Mouse (Mus musculus) left cerebral cortex, postnatal 4 days (tissue): ENCODE measurements around the gene Cnn2. TPM values are rescaled to one million over a fixed set of nuclear protein-coding genes. Genes with fewer than 3 reads are reported as not detected.
"Not testable (repeated sequence)": the region's sequence is repeated elsewhere in the genome, so short reads cannot be mapped to it uniquely, and the experiment has no call there.

ENCODE experiments used
- DNase-seq: peaks from one replicate; pipeline ENCODE4 v3.0.0-alpha.2; 2022
- intact Hi-C: fragments of 180-260 bp; cut with DNase I; formaldehyde crosslinking; loops from one replicate; pipeline ENCODE4 v1.15.1; 2025
- total RNA-seq, 2 experiments: library from RNA; stranded (reverse); gene quantifications; 2 replicates each; pipeline ENCODE4 v1.2.3; 2021

The Cnn2 gene
- total RNA-seq, 2 experiments from 2014 or later = 12.4 to 17.2 TPM

DNA sequence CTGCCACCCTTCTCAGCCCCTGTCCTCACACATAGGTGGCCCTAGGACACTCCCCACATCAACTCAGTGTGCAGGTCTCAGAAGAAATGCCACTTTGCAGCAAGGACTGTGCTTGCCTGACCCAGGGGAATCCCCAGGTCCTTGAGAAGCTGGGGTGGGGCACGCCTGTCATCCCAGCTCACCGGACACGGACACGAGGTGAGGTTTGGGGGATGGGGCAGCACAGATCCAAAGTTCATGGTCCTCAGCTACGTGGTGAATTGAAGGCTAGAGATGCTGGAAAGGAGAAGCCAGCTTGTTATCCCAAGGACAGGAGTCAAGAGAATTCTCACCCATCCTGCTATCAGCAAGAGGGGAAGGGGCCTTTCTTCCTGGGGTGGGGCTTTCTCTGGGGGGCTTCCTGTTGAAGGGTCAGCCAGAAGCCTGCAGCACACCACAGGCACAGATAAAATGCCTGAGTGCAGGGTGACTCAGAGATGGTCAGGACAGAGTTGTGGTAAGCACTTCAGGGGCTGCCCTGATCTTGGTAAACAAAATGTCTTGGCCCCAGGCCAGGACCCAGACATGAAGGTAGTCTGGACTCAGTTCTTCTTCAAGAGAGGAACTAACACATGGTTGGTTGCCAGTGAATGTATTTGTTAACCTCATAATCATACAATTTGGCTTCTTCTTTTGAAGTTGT lies 44.6 kb downstream of the Cnn2 start:
- DNase-seq = no peak
- intact Hi-C loops = no loop called here

DNA sequence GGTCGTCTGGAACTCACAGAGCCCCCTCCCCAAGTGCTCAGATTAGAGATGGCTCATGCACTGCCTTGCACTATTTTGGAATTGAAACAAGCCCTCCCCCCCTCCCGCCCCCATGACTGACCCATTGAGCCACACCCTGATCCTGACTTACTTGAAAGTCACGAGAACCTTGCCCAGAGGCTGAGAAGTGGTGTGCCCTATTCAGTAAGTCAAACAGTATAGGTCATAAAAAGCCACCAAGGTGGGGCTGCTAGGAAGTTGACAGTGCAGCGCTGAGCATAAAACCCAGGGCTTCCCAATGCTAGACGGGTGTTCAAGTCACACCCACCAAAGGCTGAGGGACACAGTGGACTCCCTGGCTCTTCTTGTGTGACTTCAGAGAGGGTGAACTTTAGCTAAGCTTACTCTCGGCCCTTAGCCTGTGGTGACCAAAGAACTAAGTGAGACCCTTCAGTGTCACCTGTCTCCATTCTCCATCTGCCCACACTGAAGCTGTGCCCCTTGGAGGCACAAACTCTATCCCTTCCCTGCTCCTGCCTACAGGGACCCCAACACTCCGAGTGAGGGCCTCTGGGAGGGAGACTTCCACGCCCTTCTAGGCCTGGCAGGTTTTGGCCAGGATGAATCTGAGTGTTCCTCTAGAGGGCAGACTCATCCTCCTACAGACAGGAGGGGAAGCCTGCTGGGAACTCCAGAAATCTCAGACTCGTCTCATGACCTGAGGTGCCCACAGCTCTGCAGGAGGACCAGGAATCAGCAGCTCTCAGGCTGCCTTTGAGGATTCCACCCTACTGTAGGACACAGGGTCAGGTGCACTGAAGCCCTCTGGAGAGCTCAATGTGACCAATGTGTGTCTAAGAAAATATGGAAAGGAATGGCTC lies 45.4 kb downstream of the Cnn2 start:
- intact Hi-C loops = no loop called here
- DNase-seq = no peak

DNA sequence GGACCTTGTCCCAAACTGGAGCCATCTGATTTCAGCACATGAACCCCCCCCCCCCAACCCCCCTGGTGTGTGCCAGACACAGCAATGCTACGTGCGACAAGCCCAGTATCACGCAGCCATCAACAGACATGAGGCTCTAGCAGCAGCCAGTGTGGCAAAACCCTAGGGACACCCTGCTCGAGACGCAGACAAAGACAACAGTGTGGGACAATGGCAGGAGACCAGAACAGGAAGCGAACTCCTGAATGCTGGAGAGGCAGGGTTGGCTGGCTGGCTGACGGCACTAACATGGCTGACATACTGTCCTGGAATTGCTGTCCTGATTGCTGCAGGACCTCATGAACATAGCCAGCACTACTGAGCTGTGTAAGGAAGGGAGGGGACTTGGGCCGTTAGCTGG lies 46.8 kb downstream of the Cnn2 start:
- intact Hi-C loops = loop anchor here (5.0 kb wide), 1 partner anchor 43 kb away; no protein-coding TSS in a partner anchor
- no peak for DNase-seq

DNA sequence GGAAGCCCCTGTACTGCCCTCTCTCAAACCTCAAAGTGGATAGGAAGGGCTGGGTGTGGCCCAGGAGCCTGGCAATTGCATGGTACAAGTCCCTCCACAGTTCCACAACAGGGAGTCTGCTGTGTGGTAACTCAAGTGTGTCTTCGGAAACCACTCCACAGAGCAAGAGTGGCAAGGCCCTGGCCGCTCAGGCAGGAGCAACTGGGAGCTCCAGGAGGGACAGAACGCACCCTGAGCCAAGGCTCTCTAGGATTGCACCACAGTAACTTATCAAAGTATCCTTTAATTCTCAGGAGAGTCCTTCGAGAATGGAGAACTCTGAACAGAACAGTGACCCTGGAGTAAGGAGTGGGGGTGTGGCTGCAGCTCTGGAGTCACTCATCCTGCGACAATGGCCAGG lies 47.3 kb downstream of the Cnn2 start:
- intact Hi-C loops = loop anchor here (5.0 kb wide), 1 partner anchor 43 kb away; no protein-coding TSS in a partner anchor
- DNase-seq = no peak

DNA sequence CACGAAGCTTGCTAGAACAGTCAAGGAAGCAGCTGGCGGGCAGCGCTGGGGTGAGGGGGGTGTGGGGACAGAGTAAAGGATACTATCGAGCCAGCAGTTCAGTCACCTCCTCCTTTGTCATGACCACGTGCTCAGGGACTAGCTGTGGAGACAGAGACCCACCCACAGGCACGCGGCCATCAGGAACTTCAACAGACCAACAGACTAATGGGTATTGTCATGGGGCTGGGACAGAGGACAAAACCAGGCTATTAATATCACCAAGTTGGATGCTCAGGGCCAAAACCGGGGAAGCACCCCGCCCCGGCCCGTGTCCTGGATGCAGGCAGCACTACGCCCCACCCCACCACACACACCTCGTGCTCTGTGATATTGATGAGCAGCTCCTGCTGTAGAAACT lies 48.4 kb downstream of the Cnn2 start:
- no peak for DNase-seq
- intact Hi-C loops = loop anchor here (5.0 kb wide), 1 partner anchor 45 kb away; no protein-coding TSS in a partner anchor

DNA sequence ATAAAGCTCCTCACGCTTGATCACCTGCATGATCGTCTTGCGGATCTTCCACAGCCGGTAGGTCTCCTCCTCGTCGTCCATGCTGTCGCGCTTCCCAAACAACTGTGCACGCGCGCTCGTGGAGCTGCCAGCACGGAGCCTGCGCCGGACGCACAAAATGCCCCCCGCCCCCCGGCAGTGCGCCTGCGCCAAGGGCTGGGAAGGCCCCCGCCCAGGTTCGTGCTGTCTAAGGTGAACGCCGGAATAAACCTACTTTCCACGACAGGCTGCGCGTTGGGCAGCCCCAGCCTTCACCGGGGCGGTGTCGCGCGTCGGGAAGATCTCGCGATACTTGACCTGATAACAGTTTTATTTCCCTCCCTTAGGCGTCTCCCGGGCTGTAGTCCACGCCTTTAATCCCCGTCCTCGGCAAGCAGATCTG lies 51.2 kb downstream of the Cnn2 start, which contains the start of gene Polr2e:
Gene Polr2e, minus strand, starts transcription at position 237 of the 421 bp plus-strand sequence.
- DNase-seq = peak; percentile 97
- intact Hi-C loops = loop anchor here (5.0 kb wide), 1 partner anchor 47 kb away; no protein-coding TSS in a partner anchor

DNA sequence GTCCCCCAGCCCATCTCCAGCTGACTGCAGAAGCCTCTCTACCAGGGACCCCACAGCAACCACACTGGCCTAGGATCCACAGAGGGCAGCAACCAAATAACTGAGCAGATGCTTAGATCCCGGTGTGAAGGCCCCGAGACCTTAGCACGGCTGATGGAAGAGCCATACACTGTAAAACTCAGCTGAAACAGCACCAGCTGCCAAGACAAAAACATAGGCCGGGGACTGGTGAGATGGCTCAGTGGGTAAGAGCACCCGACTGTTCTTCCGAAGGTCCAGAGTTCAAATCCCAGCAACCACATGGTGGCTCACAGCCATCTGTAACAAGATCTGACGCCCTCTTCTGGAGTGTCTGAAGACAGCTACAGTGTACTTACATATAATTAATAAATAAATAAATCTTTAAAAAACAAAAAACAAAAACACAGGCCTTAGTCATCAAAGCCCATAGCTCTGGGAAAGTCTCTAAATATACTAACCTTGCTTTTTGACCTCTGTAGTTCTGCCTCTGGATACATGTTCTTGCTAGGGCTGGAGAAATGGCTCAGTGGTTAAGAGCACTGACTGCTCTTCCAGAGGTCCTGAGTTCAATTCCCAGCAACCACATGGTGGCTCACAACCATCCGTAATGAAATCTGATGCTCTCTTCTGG lies 53.2 kb downstream of the Cnn2 start:
- intact Hi-C loops, DNase-seq: not testable (repeated sequence)

DNA sequence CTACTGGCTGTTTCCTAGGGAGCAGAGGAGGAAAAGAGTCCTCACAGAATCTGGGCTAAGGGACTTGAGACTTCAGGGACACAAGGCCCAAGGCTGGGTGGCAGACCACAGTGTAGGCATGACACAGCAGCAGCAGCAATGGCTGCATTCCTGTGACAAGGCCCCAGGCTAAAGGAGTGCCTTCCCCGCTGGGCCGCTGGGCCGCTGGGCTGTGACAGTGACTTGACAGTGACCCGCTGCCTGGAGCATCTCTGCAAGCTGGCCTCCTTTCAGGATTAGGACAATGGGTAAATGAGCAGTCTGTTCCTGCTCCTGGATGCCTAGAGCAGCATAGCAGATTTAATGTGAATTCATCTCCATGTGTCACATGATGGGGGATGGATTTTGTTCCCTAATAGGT lies 55.7 kb downstream of the Cnn2 start:
- DNase-seq = no peak
- intact Hi-C loops = no loop called here

DNA sequence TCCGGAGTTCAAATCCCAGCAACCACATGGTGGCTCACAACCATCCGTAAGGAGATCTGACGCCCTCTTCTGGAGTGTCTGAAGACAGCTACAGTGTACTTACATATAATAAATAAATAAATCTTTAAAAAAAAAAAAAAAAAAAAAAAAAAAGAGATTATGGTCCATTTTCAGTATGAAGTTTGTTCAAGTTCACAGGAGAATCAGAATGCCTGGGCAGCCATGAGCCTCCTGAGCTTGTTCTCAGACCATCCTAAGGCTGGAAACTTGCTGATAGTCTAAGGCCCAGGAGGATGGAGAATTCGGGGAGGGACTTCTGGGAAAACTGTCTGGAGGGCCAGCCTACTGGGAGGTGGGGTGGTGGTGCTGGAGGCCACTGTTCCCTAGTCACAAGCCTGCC lies 57.0 kb downstream of the Cnn2 start:
- DNase-seq, intact Hi-C loops: not testable (repeated sequence)

Other genes with a start within 250 kb of the Cnn2 start
- gene Polrmt, start 242.0 kb upstream of the Cnn2 start, total RNA-seq = 10 to 100 TPM; 44.8 to 51.8 TPM
- 1 to 10 TPM; 1.3 to 1.7 TPM for gene Fgf22, start 233.5 kb upstream of the Cnn2 start, total RNA-seq
- 10 to 100 TPM; 85.0 to 95.3 TPM for gene Rnf126, start 221.6 kb upstream of the Cnn2 start, total RNA-seq
- 1 to 10 TPM; 2.5 to 3.2 TPM for gene Fstl3, start 211.3 kb upstream of the Cnn2 start, total RNA-seq
- gene Prss57, start 197.6 kb upstream of the Cnn2 start, total RNA-seq = under 1 TPM in 1 of 2 experiments, not detected in 1; 0.52 TPM
- 100 to 1,000 TPM; 404 to 409 TPM for gene Palm, start 195.0 kb upstream of the Cnn2 start, total RNA-seq
- gene Misp, start 167.6 kb upstream of the Cnn2 start, total RNA-seq = under 1 TPM; 0.46 to 0.76 TPM
- 10 to 100 TPM; 91.7 to 92.7 TPM for gene Ptbp1, start 134.2 kb upstream of the Cnn2 start, total RNA-seq
- gene Prtn3, start 114.1 kb upstream of the Cnn2 start, total RNA-seq = 1 to 10 TPM; 6.9 to 7.0 TPM
- gene Plppr3, start 114.0 kb upstream of the Cnn2 start, total RNA-seq = 100 to 1,000 TPM; 277 to 305 TPM
- gene Elane, start 102.3 kb upstream of the Cnn2 start, total RNA-seq = not detected
- not detected for gene Cfd, start 97.7 kb upstream of the Cnn2 start, total RNA-seq
- 10 to 100 TPM; 56.4 to 59.6 TPM for gene Med16, start 79.7 kb upstream of the Cnn2 start, total RNA-seq
- not detected for gene Gm26602, start 77.7 kb upstream of the Cnn2 start, total RNA-seq
- gene Kiss1r, start 71.6 kb upstream of the Cnn2 start, total RNA-seq = 1 to 10 TPM; 5.0 to 6.8 TPM
- gene R3hdm4, start 67.4 kb upstream of the Cnn2 start, total RNA-seq = 100 to 1,000 TPM; 307 to 309 TPM
- 1 to 10 TPM; 6.3 to 9.5 TPM for gene Arid3a, start 61.5 kb upstream of the Cnn2 start, total RNA-seq
- gene Wdr18, start 28.4 kb upstream of the Cnn2 start, total RNA-seq = 10 to 100 TPM; 51.7 to 55.8 TPM
- gene Grin3b, start 17.9 kb upstream of the Cnn2 start, total RNA-seq = under 1 TPM; 0.12 to 0.30 TPM
- gene Tmem259, start 4.3 kb upstream of the Cnn2 start, total RNA-seq = 100 to 1,000 TPM; 117 to 127 TPM
- gene Abca7, start 7.9 kb downstream of the Cnn2 start, total RNA-seq = 1 to 10 TPM; 7.2 to 8.1 TPM
- gene Arhgap45, start 28.1 kb downstream of the Cnn2 start, total RNA-seq = 1 to 10 TPM; 1.6 to 1.7 TPM
- gene Polr2e, start 51.2 kb downstream of the Cnn2 start, total RNA-seq = 10 to 100 TPM; 63.9 to 74.2 TPM
- 100 to 1,000 TPM; 311 to 347 TPM for gene Gpx4, start 58.6 kb downstream of the Cnn2 start, total RNA-seq
- gene Sbno2, start 117.0 kb downstream of the Cnn2 start, total RNA-seq = 10 to 100 TPM; 28.8 to 30.8 TPM
- 100 to 1,000 TPM; 100 to 111 TPM for gene Stk11, start 127.2 kb downstream of the Cnn2 start, total RNA-seq
- 100 to 1,000 TPM; 247 to 270 TPM for gene Atp5d, start 150.0 kb downstream of the Cnn2 start, total RNA-seq
- 100 to 1,000 TPM; 299 to 316 TPM for gene Cbarp, start 152.3 kb downstream of the Cnn2 start, total RNA-seq
- gene Midn, start 159.7 kb downstream of the Cnn2 start, total RNA-seq = 100 to 1,000 TPM; 158 to 163 TPM
- gene Cirbp, start 177.4 kb downstream of the Cnn2 start, total RNA-seq = 100 to 1,000 TPM; 211 to 228 TPM
- gene 1600002K03Rik, start 184.4 kb downstream of the Cnn2 start, total RNA-seq = 1 to 10 TPM; 6.0 to 6.1 TPM
- 10 to 100 TPM; 25.5 to 28.6 TPM for gene Efna2, start 190.9 kb downstream of the Cnn2 start, total RNA-seq
- gene Mum1, start 237.8 kb downstream of the Cnn2 start, total RNA-seq = 10 to 100 TPM; 53.9 to 55.2 TPM